Mouse (Mus musculus) myocyte (in vitro differentiated cells): ENCODE results near the gene Psmd5.

ENCODE experiments used
- CEBPB ChIP-seq: IDR thresholded peaks from 2 replicates; pipeline ENCODE4 v1.6.1; 2011; ENCODE audit warnings: mild to moderate bottlenecking, moderate library complexity; ENCODE audit not compliant: poor library complexity, insufficient read depth, severe bottlenecking
- MYOD1 ChIP-seq, 3 experiments: IDR thresholded peaks; one replicate each; pipeline ENCODE4 v1.6.1; 2011; ENCODE audit warnings: control low read depth in 2 of 3, low read depth in 2 of 3, mild to moderate bottlenecking in 2 of 3, moderate library complexity in 1 of 3; ENCODE audit not compliant: insufficient read length in 2 of 3, control insufficient read depth in 1 of 3
- MYOG ChIP-seq, 3 experiments: IDR thresholded peaks; one replicate each; pipeline ENCODE4 v1.6.1; 2011; ENCODE audit warnings: control low read depth in 2 of 3, low read depth in 2 of 3, mild to moderate bottlenecking in 2 of 3; ENCODE audit not compliant: insufficient read length in 2 of 3, control insufficient read depth in 1 of 3, insufficient read depth in 1 of 3
- POLR2A ChIP-seq: IDR thresholded peaks from one replicate; pipeline ENCODE4 v1.6.1; 2011; ENCODE audit warnings: low read depth, mild to moderate bottlenecking, control low read depth, moderate library complexity; ENCODE audit not compliant: insufficient read length
- TCF12 ChIP-seq: IDR thresholded peaks from one replicate; pipeline ENCODE4 v1.6.1; 2011; ENCODE audit warnings: mild to moderate bottlenecking, control low read depth; ENCODE audit not compliant: poor library complexity, insufficient read depth, severe bottlenecking
- USF1 ChIP-seq: IDR thresholded peaks from one replicate; pipeline ENCODE4 v1.6.1; 2011; ENCODE audit warnings: low read depth, mild to moderate bottlenecking, control low read depth, moderate library complexity

GRCm38 (mm10) chr2:34883190-34883589, 8.4 kb upstream of the Psmd5 start:
- TF ChIP-seq POLR2A (no peak), USF1 (no peak), TCF12 (no peak), MYOD1 (IDR thresholded peaks at IDR 0.05; ENCODE audit: control insufficient read depth in 1 of 3, insufficient read length in 2 of 3, low read depth in 2 of 3) (no peak), MYOG (IDR thresholded peaks at IDR 0.05; ENCODE audit: control insufficient read depth in 1 of 3, insufficient read depth in 1 of 3, insufficient read length in 2 of 3, low read depth in 2 of 3) (no peak), CEBPB (no peak)
